Mouse (Mus musculus): ENCODE results near the gene Bicdl1.
"Not testable (repeated sequence)": the region's sequence is repeated elsewhere in the genome, so short reads cannot be mapped to it uniquely, and the experiment has no call there.

Bicdl1 gene

GRCm38 (mm10) chr5:115731001-115731731, at the start of gene Bicdl1:
Bicdl1 (minus strand) TSS chr5:115731621.
- DNase-seq (ENCODE audit: low read depth), result peak; percentile 56

- no peak for DNase-seq (ENCODE audit: low read depth)
These were observed 45.5 kb upstream of the Bicdl1 start for GRCm38 (mm10) chr5:115776911-115777310.

GRCm38 (mm10) chr5:115775350-115775749, 43.9 kb upstream of the Bicdl1 start:
- DNase-seq (ENCODE audit: low read depth), result no peak

- no peak for DNase-seq (ENCODE audit: low read depth)
These were observed 38.6 kb upstream of the Bicdl1 start for GRCm38 (mm10) chr5:115770048-115770447.

GRCm38 (mm10) chr5:115769116-115769515, 37.7 kb upstream of the Bicdl1 start:
- no peak for DNase-seq (ENCODE audit: low read depth)

GRCm38 (mm10) chr5:115766821-115767220, 35.4 kb upstream of the Bicdl1 start:
- no peak for DNase-seq (ENCODE audit: low read depth)

GRCm38 (mm10) chr5:115763981-115764380, 32.6 kb upstream of the Bicdl1 start:
- no peak for DNase-seq (ENCODE audit: low read depth)

GRCm38 (mm10) chr5:115760903-115761302, 29.5 kb upstream of the Bicdl1 start:
- no peak for DNase-seq (ENCODE audit: low read depth)

GRCm38 (mm10) chr5:115758431-115759180, 27.2 kb upstream of the Bicdl1 start:
- no peak for DNase-seq (ENCODE audit: low read depth)

GRCm38 (mm10) chr5:115757516-115757915, 26.1 kb upstream of the Bicdl1 start:
- no peak for DNase-seq (ENCODE audit: low read depth)

- no peak for DNase-seq (ENCODE audit: low read depth)
These were observed 24.1 kb upstream of the Bicdl1 start for GRCm38 (mm10) chr5:115755501-115755900.

- DNase-seq (ENCODE audit: low read depth), result no peak
These were observed 23.4 kb upstream of the Bicdl1 start for GRCm38 (mm10) chr5:115754831-115755230.

- no peak for DNase-seq (ENCODE audit: low read depth)
These were observed 21.5 kb upstream of the Bicdl1 start for GRCm38 (mm10) chr5:115752883-115753282.

GRCm38 (mm10) chr5:115751916-115752315, 20.5 kb upstream of the Bicdl1 start:
- not testable (repeated sequence) for DNase-seq (ENCODE audit: low read depth)

- DNase-seq (ENCODE audit: low read depth), result no peak
These were observed 16.9 kb upstream of the Bicdl1 start for GRCm38 (mm10) chr5:115748316-115748715.

GRCm38 (mm10) chr5:115745319-115745718, 13.9 kb upstream of the Bicdl1 start:
- no peak for DNase-seq (ENCODE audit: low read depth)

GRCm38 (mm10) chr5:115738032-115738431, 6.6 kb upstream of the Bicdl1 start:
- DNase-seq (ENCODE audit: low read depth), result no peak

GRCm38 (mm10) chr5:115734570-115734969, 3.1 kb upstream of the Bicdl1 start:
- no peak for DNase-seq (ENCODE audit: low read depth)

- DNase-seq (ENCODE audit: low read depth), result peak; percentile 53
These were observed 1.4 kb upstream of the Bicdl1 start for GRCm38 (mm10) chr5:115732849-115733216.

- DNase-seq (ENCODE audit: low read depth), result peak; percentile 76
These were observed 891 bp upstream of the Bicdl1 start for GRCm38 (mm10) chr5:115732176-115732848.

GRCm38 (mm10) chr5:115731732-115732175, 333 bp upstream of the Bicdl1 start:
- DNase-seq (ENCODE audit: low read depth), result no peak

- DNase-seq (ENCODE audit: low read depth), result no peak
These were observed 1.1 kb downstream of the Bicdl1 start for GRCm38 (mm10) chr5:115730314-115730713.

- DNase-seq (ENCODE audit: low read depth), result no peak
These were observed 4.8 kb downstream of the Bicdl1 start for GRCm38 (mm10) chr5:115726581-115726980.

All from c-Kit-positive CD71-negative TER-119-negative erythroid progenitor cells, embryonic 14.5 days (primary cell).